Mouse (Mus musculus) layer of hippocampus, adult 18-20 months (tissue): Measurements from ENCODE around the gene Lrit3. TPM values are rescaled to one million over a fixed set of nuclear protein-coding genes. Genes with fewer than 3 reads are reported as not detected.

Experiments
- DNase-seq, 2 experiments: peaks; one replicate each; pipeline ENCODE4 v3.0.0; 2022; ENCODE audit warnings: low spot score in 2 of 2
- long read RNA-seq: library from polyadenylated mRNA; stranded (forward); transcript quantifications from one replicate; pipeline ENCODE4 v2.0.0, GENCODE M21; 2021
- total RNA-seq, 2 experiments: library from RNA; stranded (reverse); gene quantifications; 2 replicates each; pipeline ENCODE4 v1.2.3; 2021

Lrit3 gene
- total RNA-seq, result not detected
- long read RNA-seq, result 0 reads

- no peak for DNase-seq
These were observed at the start of gene Lrit3 for GRCm38 (mm10) chr3:129803765-129804164. Lrit3 (minus strand) TSS chr3:129804030.

- no peak for DNase-seq
These were observed 43.0 kb upstream of the Lrit3 start for GRCm38 (mm10) chr3:129846846-129847245.

GRCm38 (mm10) chr3:129845868-129846267, 42.0 kb upstream of the Lrit3 start:
- DNase-seq, result no peak

DNA sequence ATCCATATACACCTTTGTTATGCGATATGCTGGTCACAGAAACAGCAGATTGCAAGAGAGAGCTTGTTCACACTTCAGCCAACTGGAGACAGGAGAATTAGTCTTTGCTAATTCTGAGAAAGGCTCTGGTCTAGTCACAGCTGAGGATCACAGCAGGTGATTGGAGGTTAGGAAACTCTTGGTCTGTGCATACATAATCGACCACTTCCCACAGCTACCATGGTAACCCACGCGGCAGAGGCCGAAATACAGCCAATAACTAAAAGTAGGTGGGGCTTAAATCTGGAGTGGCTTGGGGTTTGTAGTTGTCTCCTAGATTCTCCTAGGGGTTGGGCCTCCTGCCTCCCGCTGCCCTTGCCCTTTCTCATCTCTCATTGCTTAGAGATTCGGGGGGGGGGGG, 34.2 kb upstream of the Lrit3 start:
- no peak for DNase-seq

GRCm38 (mm10) chr3:129836965-129837364, 33.1 kb upstream of the Lrit3 start:
- DNase-seq, result no peak

DNA sequence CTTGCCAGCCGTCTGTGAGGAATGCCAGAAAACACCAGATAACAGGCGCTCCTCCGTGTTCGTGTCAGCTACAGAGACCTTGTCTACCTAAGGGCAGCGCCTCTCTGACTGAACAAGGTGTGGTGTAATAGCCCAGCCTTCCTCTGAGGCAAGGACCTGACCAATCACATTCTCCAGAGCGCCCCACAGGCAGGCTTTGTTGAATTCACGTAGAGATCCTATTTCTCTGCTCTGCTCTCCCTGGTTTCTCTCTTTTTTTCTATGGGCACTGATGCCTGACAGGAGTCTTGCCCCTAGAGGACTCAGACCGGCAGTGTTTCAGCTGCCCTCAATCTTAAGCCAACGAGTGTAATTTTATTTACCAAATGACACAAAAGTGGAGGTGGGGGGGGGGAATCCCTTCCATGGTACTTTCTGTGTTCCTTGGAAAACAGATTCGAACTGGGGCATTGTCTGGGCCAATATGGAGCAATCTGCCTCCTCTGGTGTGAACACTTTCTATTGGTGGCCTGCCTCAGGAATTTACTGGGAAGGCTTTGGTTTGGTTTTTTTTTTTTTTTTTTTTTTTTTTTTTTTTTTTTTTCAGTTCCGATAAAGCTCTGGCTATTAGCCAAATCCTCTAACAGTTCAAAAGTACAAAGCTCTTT, 32.3 kb upstream of the Lrit3 start:
- DNase-seq, result no peak

DNA sequence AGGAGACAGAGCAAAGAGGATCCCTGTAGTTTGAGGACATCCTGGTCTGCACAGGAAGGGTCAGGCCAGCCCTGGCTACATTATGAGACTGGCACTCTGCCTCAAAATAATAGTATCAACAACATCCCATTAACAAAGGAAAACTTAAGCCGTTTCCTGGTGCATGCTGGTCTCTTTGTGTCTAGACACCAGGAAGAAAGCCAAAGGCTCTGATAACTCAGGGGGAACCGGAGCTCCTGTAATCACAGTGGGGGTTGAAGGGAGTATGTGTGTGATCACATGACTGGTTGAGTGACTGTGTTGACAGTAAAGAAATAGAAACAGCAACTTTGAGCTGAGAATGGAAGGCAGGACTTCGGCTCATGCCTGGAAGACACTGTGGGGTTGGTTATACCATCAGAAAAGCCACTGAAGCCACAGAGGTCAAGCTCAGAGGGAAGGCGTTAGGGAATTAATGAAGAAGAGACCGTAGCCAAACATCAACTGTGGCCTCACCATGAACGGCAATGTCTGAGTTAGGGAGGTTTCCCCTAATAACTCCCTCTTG, 31.6 kb upstream of the Lrit3 start, which contains the start of gene Cfi:
Gene Cfi (plus strand): TSS at position 497 of the 547 bp plus-strand sequence.
- no peak for DNase-seq

GRCm38 (mm10) chr3:129831035-129831568, 27.3 kb upstream of the Lrit3 start, which contains the start of gene Gar1:
Gar1 (minus strand) TSS chr3:129831396.
- DNase-seq, result peak; percentile 92 to 98

- no peak for DNase-seq
These were observed 26.8 kb upstream of the Lrit3 start for GRCm38 (mm10) chr3:129830626-129831025.

GRCm38 (mm10) chr3:129827691-129828090, 23.9 kb upstream of the Lrit3 start:
- no peak for DNase-seq

DNA sequence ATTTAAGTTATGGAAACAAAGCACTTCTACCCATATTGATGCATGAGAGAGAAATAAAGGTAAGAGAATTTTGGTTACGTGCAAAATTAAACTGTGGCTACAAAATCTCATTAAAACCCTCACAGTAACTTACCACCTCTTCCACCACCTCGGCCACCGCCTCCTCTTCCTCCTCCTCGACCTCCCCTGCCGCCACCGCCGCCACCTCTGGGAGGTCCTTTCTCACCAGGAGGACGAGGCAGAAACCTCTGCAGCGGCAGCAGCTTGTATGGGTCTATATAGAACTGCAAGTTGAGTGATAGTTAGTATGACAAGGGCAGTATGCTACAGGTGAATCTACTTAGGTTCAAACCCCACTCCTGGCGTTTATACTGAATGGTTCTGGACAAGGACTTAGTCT, 22.9 kb upstream of the Lrit3 start:
- DNase-seq, result no peak

DNA sequence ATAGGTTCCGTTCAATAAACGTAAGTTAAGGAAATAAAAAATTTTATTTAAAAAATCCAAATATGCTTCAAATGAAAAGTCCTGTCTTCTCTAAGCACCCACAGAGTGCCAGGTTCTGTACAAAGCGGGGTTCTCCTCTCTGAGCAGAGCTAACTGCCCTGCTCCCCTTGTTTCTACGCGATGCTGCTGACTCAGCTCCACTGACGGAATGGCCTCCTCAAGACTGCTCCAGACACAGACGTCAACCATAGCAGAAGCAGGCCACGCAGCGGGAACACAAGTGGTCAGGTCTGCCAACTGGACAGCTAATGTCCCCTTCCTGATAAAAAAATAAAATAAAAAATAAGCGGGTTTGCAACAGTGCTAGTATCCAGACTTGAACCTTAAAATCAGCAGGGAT, 21.1 kb upstream of the Lrit3 start:
- DNase-seq, result no peak

DNA sequence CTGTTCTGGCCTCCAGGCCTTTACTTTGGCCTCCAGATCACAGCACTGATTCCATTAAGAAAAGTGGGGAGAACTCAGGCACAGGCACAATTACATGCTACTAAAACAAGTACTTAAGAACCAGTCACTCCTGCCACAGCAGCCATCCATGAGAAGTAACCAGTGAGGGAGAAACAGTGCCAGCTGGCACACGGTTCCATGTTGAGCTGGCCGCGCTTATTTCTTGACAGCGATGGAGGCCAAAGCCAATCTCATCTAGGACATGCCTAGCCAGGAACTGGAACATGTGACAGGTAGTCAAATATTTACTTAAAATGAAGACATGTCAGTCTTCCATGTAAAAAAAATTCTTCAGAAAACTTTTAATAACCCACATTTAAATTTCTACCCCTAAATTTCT, 20.3 kb upstream of the Lrit3 start:
- DNase-seq, result no peak

- DNase-seq, result peak in 1 of 2 experiments; percentile 62
These were observed 19.5 kb upstream of the Lrit3 start for GRCm38 (mm10) chr3:129823293-129823692.

- DNase-seq, result no peak
These were observed 18.5 kb upstream of the Lrit3 start, which contains the start of gene Rrh for GRCm38 (mm10) chr3:129822206-129822775. Rrh (minus strand) TSS chr3:129822587.

- no peak for DNase-seq
These were observed 17.9 kb upstream of the Lrit3 start for GRCm38 (mm10) chr3:129821736-129822135.

- DNase-seq, result no peak
These were observed 17.0 kb upstream of the Lrit3 start for GRCm38 (mm10) chr3:129820847-129821246.

GRCm38 (mm10) chr3:129799011-129799410, 4.8 kb downstream of the Lrit3 start:
- no peak for DNase-seq

- no peak for DNase-seq
These were observed 5.3 kb downstream of the Lrit3 start for GRCm38 (mm10) chr3:129798551-129798950.

GRCm38 (mm10) chr3:129797341-129797740, 6.5 kb downstream of the Lrit3 start:
- DNase-seq, result no peak

DNA sequence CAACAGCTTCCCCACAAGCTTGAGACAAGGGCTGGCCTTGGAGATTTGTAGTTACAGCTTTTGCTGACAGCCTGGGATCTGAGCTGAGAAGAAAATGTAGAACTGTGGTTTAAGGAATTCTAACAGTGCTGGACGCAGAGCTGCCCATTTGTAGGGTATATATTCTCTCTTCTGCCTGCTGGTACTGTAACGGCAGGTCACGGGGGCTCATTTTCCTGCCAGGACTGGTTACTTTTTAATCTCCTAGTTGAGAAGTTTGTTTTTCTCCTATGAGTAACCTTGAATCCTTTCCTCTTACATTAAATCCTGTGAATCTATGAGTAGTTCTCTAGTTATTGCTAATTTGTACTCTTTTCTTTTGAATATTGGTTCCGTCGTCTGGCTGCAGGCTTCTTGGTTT, 10.0 kb downstream of the Lrit3 start:
- DNase-seq, result no peak

DNA sequence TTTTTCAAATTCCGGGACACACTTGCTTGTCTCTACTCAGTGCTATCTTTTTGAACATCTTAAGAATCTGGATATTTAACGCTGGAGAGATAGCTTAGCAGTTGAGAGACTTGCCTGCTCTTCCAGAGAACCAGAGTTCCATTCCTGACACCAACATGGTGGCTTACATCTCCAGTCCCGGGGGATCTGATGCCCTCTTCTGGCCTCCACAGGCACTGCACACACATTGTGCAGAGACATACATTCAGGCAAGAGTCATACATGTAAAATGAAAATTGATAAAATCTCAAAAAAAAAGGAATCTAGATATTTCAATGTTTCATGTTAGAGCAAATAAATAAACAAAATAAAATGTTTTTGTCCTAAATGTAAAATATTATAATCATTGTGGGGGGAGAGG, 21.1 kb downstream of the Lrit3 start:
- no peak for DNase-seq
